Mouse (Mus musculus): ENCODE measurements around the gene Noto. TPM values are rescaled to one million over a fixed set of nuclear protein-coding genes. Genes with fewer than 3 reads are reported as not detected.
A peak's percentile ranks its signal among the peaks of the same experiment; 100 is the strongest.

Gene Noto
- total and polyA plus RNA-seq, 2 experiments from 2014 or later = not detected

DNA sequence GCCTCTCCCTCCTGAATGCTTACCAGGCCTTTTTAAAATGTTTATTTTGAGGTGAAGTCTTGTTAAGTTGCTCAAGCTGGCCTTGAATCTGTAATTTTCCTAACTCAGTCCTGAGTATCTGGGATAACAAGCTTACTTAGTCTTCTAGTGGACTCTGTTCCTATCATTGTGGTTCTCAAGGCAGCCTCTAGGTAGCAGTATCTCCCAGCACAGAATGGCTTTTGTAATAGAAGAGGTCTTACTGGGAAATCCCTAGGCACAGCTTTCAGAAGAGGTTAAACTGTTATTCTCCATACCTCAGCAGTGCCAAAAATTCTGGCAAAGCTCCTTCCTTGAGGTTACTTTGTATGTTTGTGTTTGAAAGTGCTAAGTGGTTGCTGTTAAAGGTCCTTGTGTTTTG, 41.7 kb downstream of the Noto start:
- no peaks in the 10 kb centered on the region for H3K27me3 ChIP-seq (ENCODE audit: control insufficient read depth, insufficient read depth, low read length)
- H3K27ac ChIP-seq (ENCODE audit: low read depth) = no peak overlapping the region
- peak; percentile 24 for TF ChIP-seq CTCF (IDR thresholded peaks at IDR 0.05; ENCODE audit: low read depth)
- no peak for TF ChIP-seq EP300 (IDR thresholded peaks at IDR 0.05; ENCODE audit: low read depth)
- DNase-seq (ENCODE audit: low spot score) (no peak), ATAC-seq (ENCODE audit: insufficient read depth, low read depth) (no peak)
- H3K9me3 ChIP-seq (replicated peaks; ENCODE audit: control insufficient read depth, low read length) = no peaks in the 10 kb centered on the region
- peaks cover 91% of the 10 kb centered on the region for H3K36me3 ChIP-seq (replicated peaks; ENCODE audit: control insufficient read depth, insufficient read depth, low read length)
- H3K4me2 ChIP-seq (ENCODE audit: low read depth, low read length) = no peak overlapping the region
- H3K9ac ChIP-seq (replicated peaks; ENCODE audit: low read depth, low read length) = no peak overlapping the region
- no peaks in the 10 kb centered on the region for H3K4me1 ChIP-seq (ENCODE audit: control insufficient read depth, insufficient read depth)
- no peak overlapping the region for H3K4me3 ChIP-seq (ENCODE audit: low read depth, low read length)

DNA sequence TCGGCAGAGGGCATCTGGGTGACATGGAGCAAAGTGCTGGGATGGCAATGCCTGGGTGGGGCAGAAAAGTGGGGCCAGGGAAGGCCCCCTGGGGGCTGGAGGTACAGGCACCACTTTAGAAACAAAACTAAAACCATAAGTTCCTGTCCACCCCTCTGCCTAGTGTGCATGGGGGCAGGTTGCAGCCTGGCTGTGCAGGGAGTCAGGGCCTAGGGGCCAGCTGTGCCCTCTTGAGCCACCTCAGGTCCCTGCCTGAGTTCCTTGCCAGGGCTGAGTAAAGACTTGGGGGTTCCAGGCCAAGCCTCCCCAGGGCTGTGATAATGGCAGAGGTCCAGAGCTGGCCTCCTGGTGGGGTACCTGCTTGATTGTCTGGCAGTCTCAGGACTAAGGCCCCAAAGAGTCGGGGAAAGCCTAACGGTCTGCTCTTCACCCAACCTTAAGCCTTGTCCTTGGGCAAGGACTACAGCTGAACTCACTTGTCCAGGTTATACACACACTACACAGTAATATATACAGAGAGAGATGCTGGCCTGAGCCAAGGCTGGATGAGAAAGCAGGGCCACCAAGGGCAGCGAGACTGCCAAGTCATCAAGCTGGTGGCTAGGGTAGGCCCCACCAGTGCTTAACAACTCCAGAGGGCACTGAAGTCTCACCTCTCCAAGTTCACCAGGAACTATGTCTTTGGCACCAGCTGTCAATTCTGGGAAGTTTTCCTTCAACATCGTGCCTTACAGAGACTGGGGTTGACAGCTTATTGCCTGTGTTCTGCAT, 46.2 kb downstream of the Noto start:
- peaks cover 46% of the 10 kb centered on the region for H3K36me3 ChIP-seq (replicated peaks; ENCODE audit: control insufficient read depth, insufficient read depth, low read length)
- H3K9ac ChIP-seq (replicated peaks; ENCODE audit: low read depth, low read length) = no peak overlapping the region
- ATAC-seq (ENCODE audit: insufficient read depth, low read depth) (no peak), DNase-seq (ENCODE audit: low spot score) (no peak)
- H3K9me3 ChIP-seq (replicated peaks; ENCODE audit: control insufficient read depth, low read length) = no peaks in the 10 kb centered on the region
- TF ChIP-seq CTCF (IDR thresholded peaks at IDR 0.05; ENCODE audit: low read depth) (no peak), EP300 (IDR thresholded peaks at IDR 0.05; ENCODE audit: low read depth) (no peak)
- no peak overlapping the region for H3K4me2 ChIP-seq (ENCODE audit: low read depth, low read length)
- H3K27me3 ChIP-seq (ENCODE audit: control insufficient read depth, insufficient read depth, low read length) = no peaks in the 10 kb centered on the region
- no peaks in the 10 kb centered on the region for H3K4me1 ChIP-seq (ENCODE audit: control insufficient read depth, insufficient read depth)
- H3K4me3 ChIP-seq (ENCODE audit: low read depth, low read length) = no peak overlapping the region
- H3K27ac ChIP-seq (ENCODE audit: low read depth) = no peak overlapping the region
- 63% methylated on average over 5 of the region's 5 CpGs for WGBS

DNA sequence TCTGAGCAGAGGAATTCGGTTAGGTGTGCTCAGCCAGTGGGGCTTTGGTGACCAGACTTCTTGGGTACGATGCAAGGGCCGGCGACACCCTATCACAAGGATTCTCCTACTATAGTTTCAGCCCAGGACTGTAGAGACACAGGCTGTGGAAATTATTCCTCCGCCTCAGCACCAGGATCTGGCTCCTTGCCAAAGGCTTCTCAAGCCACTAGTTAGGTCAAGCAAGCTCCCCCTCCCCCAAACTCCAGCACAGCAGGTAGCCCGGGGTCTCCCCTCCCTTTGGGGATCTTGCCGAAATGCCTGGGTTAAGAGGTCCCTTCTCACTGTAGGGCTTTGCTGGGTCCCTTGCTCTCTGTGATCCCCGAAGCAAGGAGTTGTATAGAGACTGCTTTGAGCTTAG, 48.3 kb downstream of the Noto start:
- H3K36me3 ChIP-seq (replicated peaks; ENCODE audit: control insufficient read depth, insufficient read depth, low read length) = peaks cover 25% of the 10 kb centered on the region
- no peak for ATAC-seq (ENCODE audit: insufficient read depth, low read depth)
- no peak overlapping the region for H3K4me2 ChIP-seq (ENCODE audit: low read depth, low read length)
- TF ChIP-seq CTCF (IDR thresholded peaks at IDR 0.05; ENCODE audit: low read depth) (no peak), EP300 (IDR thresholded peaks at IDR 0.05; ENCODE audit: low read depth) (no peak)
- H3K9me3 ChIP-seq (replicated peaks; ENCODE audit: control insufficient read depth, low read length) = no peaks in the 10 kb centered on the region
- DNase-seq (ENCODE audit: low spot score) = no peak
- H3K9ac ChIP-seq (replicated peaks; ENCODE audit: low read depth, low read length) = no peak overlapping the region
- no peaks in the 10 kb centered on the region for H3K27me3 ChIP-seq (ENCODE audit: control insufficient read depth, insufficient read depth, low read length)
- no peak overlapping the region for H3K27ac ChIP-seq (ENCODE audit: low read depth)
- WGBS = 54% methylated on average over 8 of the region's 8 CpGs
- no peak overlapping the region for H3K4me3 ChIP-seq (ENCODE audit: low read depth, low read length)
- H3K4me1 ChIP-seq (ENCODE audit: control insufficient read depth, insufficient read depth) = no peaks in the 10 kb centered on the region

DNA sequence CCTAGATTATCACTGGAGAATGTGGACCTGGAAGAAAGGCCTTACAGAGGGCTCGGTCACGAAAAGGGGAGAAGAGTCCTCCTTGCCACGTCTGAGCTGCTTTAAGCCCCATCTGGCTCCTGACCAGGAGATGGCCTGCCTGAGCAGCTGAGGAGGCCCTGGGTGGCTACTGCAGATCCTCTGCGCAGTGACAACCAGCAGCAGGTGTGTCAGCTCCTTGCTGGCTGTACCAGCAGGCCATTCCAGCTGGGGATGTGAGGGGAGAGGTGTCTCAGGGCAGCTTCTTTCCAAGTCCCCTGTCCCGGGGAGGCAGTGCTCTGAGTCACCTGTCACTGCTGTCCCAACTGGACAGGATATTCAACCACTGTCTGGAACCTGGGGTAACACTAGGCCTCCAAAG, 48.9 kb downstream of the Noto start:
- TF ChIP-seq CTCF (IDR thresholded peaks at IDR 0.05; ENCODE audit: low read depth) (no peak), EP300 (IDR thresholded peaks at IDR 0.05; ENCODE audit: low read depth) (no peak)
- 62% methylated on average over 5 of the region's 5 CpGs for WGBS
- H3K4me1 ChIP-seq (ENCODE audit: control insufficient read depth, insufficient read depth) = no peaks in the 10 kb centered on the region
- no peaks in the 10 kb centered on the region for H3K9me3 ChIP-seq (replicated peaks; ENCODE audit: control insufficient read depth, low read length)
- DNase-seq (ENCODE audit: low spot score) (no peak), ATAC-seq (ENCODE audit: insufficient read depth, low read depth) (no peak)
- H3K4me3 ChIP-seq (ENCODE audit: low read depth, low read length) = no peak overlapping the region
- no peak overlapping the region for H3K9ac ChIP-seq (replicated peaks; ENCODE audit: low read depth, low read length)
- H3K36me3 ChIP-seq (replicated peaks; ENCODE audit: control insufficient read depth, insufficient read depth, low read length) = peaks cover 19% of the 10 kb centered on the region
- no peak overlapping the region for H3K4me2 ChIP-seq (ENCODE audit: low read depth, low read length)
- H3K27ac ChIP-seq (ENCODE audit: low read depth) = no peak overlapping the region
- peaks cover 3% of the 10 kb centered on the region for H3K27me3 ChIP-seq (ENCODE audit: control insufficient read depth, insufficient read depth, low read length)

DNA sequence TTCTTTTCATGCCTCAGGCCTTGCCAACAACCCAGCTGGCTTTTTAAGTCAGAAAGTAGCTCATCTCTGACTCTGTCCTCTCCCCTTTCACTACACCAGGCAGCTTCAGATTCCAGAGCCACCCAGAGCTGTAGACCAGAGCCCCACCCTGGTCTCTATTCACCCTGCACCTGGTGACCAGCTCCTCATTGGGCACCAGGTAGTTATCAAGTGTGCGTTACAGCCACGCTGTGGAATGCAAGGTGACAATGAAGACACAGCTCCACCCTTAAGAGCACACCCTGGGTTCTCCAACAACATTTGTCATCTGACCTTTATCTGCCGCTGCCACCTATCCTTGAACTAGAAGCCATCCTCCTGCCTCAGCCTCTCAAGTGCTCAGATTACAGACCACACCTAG, 51.9 kb downstream of the Noto start:
- Histone ChIP-seq H3K9me3 (replicated peaks; ENCODE audit: control insufficient read depth, low read length) (no peaks in the 10 kb centered on the region), H3K4me3 (ENCODE audit: low read depth, low read length) (no peak overlapping the region), H3K4me2 (ENCODE audit: low read depth, low read length) (no peak overlapping the region), H3K27ac (ENCODE audit: low read depth) (no peak overlapping the region), H3K27me3 (ENCODE audit: control insufficient read depth, insufficient read depth, low read length) (peaks cover 19% of the 10 kb centered on the region), H3K9ac (replicated peaks; ENCODE audit: low read depth, low read length) (no peak overlapping the region), H3K36me3 (replicated peaks; ENCODE audit: control insufficient read depth, insufficient read depth, low read length) (no peaks in the 10 kb centered on the region), H3K4me1 (ENCODE audit: control insufficient read depth, insufficient read depth) (no peaks in the 10 kb centered on the region)
- ATAC-seq (ENCODE audit: insufficient read depth, low read depth) = no peak
- no peak for DNase-seq (ENCODE audit: low spot score)
- TF ChIP-seq CTCF (IDR thresholded peaks at IDR 0.05; ENCODE audit: low read depth) (no peak), EP300 (IDR thresholded peaks at IDR 0.05; ENCODE audit: low read depth) (no peak)
- 81% methylated on average over 3 of the region's 3 CpGs for WGBS

DNA sequence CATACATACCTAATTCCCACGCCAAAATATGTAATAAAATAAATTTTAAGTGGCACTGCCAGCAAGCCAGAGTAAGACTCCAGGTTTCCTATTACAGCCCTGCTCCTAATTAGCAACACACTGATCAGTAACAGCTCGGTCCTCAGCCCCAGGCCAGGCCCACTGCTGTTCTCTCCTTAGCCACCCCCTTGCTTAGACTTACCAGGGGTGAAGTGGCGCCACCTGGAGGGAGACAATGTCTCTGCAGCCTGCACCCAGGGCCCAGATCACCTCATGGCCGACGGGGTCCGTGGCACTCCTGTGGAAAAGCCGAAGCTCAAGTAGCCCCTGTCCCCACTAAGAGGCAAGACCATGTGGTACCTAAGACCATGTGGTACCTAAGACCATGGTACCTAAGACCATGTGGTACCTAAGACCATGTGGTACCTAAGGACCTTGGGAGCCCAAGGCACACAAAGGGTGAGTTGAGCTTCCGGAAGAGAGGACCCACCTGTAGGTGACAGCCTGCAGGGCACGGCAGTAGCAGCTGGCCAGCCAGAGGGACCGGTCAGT, 53.8 kb downstream of the Noto start:
- no peak overlapping the region for H3K4me3 ChIP-seq (ENCODE audit: low read depth, low read length)
- WGBS = 37% methylated on average over 10 of the region's 10 CpGs
- no peaks in the 10 kb centered on the region for H3K9me3 ChIP-seq (replicated peaks; ENCODE audit: control insufficient read depth, low read length)
- H3K9ac ChIP-seq (replicated peaks; ENCODE audit: low read depth, low read length) = no peak overlapping the region
- H3K4me2 ChIP-seq (ENCODE audit: low read depth, low read length) = no peak overlapping the region
- TF ChIP-seq EP300 (IDR thresholded peaks at IDR 0.05; ENCODE audit: low read depth) (no peak), CTCF (IDR thresholded peaks at IDR 0.05; ENCODE audit: low read depth) (peak; percentile 20)
- no peak for DNase-seq (ENCODE audit: low spot score)
- H3K27ac ChIP-seq (ENCODE audit: low read depth) = no peak overlapping the region
- H3K4me1 ChIP-seq (ENCODE audit: control insufficient read depth, insufficient read depth) = no peaks in the 10 kb centered on the region
- ATAC-seq (ENCODE audit: insufficient read depth, low read depth) = no peak
- H3K36me3 ChIP-seq (replicated peaks; ENCODE audit: control insufficient read depth, insufficient read depth, low read length) = no peaks in the 10 kb centered on the region
- peaks cover 19% of the 10 kb centered on the region for H3K27me3 ChIP-seq (ENCODE audit: control insufficient read depth, insufficient read depth, low read length)

Data from heart, postnatal 0 days (tissue).